Mouse (Mus musculus): ENCODE results near the gene Nfib.

DNA sequence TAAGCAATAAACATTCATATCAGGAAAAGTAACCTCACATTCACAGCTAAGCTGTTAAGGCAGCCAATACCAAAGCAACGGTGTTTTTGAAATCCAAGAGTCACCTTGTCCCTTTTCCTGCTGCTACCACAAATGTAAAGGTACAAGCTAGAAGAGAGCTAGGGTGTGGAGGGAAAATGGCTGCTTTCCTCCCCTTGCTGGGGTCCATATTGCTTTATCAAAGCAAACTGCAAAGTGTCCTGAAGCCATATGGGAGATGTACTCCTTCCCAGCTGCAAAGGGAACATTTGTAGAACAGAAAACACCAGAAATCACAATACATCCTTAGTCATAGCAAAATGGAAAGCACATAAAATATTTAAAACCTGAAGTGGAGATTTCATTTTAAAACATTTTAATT lies 456.6 kb downstream of the Nfib start:
- TF ChIP-seq GABPA (IDR thresholded peaks at IDR 0.05; ENCODE audit: low read depth, low read length), result no peak
- TF ChIP-seq EP300 (IDR thresholded peaks at IDR 0.05; ENCODE audit: low read depth in 1 of 2, low read length in 2 of 2), result no peak
- no peak for TF ChIP-seq HCFC1 (IDR thresholded peaks at IDR 0.05; ENCODE audit: low read depth, low read length)
- TF ChIP-seq ZMIZ1 (IDR thresholded peaks at IDR 0.05; ENCODE audit: low read depth, low read length), result no peak
- no peak for TF ChIP-seq CTCF (IDR thresholded peaks at IDR 0.05 in 2 of 3, conservative IDR thresholded peaks at IDR 0.05 in 1 of 3; ENCODE audit: control insufficient read depth in 1 of 3, insufficient read depth in 1 of 3, low read depth in 2 of 3, low read length in 3 of 3, poor library complexity in 1 of 3, severe bottlenecking in 1 of 3)
- TF ChIP-seq ZKSCAN1 (IDR thresholded peaks at IDR 0.05; ENCODE audit: low read depth, low read length), result no peak
- no peak for TF ChIP-seq JUND (IDR thresholded peaks at IDR 0.05; ENCODE audit: low read depth, low read length)
- no peak for TF ChIP-seq NELFE (IDR thresholded peaks at IDR 0.05; ENCODE audit: low read depth, low read length)
